Mouse (Mus musculus) lung, adult 2 months (tissue): ENCODE measurements around the gene Hunk.

Source experiments
- CTCF ChIP-seq: fragments of 200-500 bp; IDR thresholded peaks from 2 replicates; pipeline ENCODE4 v1.5.1; 2011; ENCODE audit warnings: mild to moderate bottlenecking, low read length, control low read depth; ENCODE audit not compliant: insufficient read depth
- POLR2A ChIP-seq: fragments of 200-500 bp; IDR thresholded peaks from 2 replicates; pipeline ENCODE4 v1.6.1; 2011; ENCODE audit warnings: low read depth, mild to moderate bottlenecking, control low read depth, low read length, borderline replicate concordance; ENCODE audit errors: extremely low read depth

DNA sequence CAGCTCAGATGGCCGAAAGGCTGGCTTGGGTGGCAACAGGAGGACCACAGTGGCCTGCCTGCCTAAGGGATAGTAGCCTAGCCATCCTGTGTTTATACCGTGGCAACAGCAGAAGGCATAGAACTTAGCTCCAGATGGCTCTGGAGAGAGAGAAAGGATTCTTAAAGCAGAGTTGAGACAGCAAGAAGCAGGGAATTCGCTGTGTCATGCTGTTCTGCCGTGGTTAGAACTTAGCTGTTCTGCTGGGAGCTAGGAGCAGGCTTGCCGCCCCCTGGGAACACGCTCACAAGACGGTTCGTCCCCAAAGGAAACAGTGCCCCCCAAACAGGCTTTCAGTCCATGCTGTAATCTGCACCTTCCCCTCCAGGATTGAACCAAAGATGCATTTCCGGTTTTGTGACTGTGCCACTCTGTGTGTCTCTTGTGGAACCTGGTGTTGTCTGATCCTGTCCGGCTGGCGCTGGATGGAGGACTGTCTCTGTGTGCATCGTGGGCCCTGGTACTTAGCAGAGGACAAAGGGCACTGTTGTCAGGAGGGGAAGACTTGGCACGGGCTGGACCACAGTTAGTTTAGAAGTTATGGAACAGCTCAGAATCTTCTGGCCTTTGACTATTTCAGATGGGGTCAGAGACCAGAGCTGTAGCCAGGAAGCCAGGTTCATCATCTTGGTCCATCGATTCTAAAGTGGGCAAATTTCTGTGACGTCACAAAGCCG, 112.1 kb downstream of the Hunk start:
- no peak for TF ChIP-seq CTCF
- no peak for TF ChIP-seq POLR2A
